Mouse (Mus musculus) right cerebral cortex, postnatal 25 days (tissue): ENCODE data around the gene Krtap31-2.

Source experiments
- DNase-seq: peaks from one replicate; pipeline ENCODE4 v3.0.0; 2022

Krtap31-2 gene

DNA sequence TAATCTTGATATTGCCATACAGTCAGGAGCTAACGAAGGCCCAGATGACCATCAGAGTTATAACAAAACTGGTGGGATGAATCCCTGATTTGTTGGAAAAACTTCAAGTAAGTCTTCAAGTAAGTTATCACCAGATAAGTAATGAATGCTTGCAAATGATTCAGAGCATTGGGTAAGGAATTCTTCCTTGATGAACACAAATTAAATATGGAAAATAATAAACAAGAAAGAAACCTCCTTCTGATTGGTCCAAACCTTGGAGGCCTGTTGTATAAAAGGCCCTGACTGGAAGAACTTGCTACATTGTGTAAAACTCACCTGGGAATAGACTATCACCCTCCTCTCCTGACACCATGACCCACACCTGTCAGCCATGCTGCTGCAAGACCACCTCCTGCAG, at the start of gene Krtap31-2:
TSS of gene Krtap31-2 (plus strand) at position 301 of the 400 bp plus-strand sequence.
- DNase-seq, result no peak

DNA sequence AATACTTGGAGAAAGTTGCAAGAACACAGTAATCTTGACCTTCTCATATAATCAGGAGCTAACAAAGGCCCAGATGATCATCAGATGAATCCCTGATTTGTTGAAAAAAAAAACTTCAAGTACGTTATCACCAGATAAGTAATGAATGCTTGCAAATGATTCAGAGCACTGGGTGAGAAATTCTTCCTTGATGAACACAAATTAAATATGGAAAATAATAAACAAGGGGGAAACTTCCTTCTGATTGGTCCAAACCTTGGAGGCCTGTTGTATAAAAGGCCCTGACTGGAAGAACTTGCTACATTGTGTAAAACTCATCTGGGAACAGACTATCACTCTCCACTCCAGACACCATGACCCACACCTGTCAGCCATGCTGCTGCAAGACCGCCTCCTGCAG, 28.5 kb upstream of the Krtap31-2 start, which contains the start of gene Krtap31-1:
TSS of gene Krtap31-1 (plus strand) at position 301 of the 400 bp plus-strand sequence.
- DNase-seq, result no peak

DNA sequence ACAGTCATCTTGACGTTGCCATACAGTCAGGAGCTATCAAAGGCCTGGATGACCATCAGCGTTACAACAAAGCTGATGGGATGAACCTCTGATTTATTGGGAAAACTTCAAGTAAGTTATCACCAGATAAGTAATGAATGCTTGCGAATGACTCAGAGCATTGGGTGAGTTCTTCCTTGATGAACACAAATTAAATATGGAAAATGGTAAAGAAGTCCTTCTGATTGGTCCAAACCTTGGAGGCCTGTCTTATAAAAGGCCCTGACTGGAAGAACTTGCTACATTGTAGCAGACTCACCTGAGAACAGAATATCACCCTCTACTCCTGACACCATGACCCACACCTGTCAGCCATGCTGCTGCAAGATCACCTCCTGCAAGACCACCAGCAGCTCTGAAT, 21.6 kb upstream of the Krtap31-2 start, which contains the start of gene Gm11565:
TSS of gene Gm11565 (plus strand) at position 301 of the 400 bp plus-strand sequence.
- DNase-seq, result no peak

DNA sequence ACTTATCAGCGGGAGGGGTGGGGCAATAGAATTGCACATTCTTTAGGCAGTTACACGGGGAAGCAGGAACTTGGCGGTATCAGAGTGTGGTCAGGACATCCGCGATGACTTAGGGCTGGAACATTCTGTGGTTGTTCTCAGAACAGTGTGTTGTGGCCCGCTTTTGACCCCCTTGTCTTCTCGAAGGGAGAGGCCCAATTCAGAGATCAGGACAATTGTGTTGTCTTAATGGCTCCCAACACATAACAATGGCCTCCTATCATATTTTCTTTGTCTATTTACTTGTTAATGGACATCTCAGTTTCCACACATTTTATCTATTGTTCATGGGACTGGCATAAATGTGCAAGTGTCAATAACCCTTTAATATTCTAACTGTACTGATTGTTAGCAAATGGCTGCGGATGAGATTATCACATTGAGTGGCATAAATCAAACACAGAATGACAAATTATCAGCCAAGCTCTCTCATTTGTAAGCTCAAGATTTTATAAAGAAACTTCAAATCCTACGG, 1.7 kb downstream of the Krtap31-2 start:
- no peak for DNase-seq

DNA sequence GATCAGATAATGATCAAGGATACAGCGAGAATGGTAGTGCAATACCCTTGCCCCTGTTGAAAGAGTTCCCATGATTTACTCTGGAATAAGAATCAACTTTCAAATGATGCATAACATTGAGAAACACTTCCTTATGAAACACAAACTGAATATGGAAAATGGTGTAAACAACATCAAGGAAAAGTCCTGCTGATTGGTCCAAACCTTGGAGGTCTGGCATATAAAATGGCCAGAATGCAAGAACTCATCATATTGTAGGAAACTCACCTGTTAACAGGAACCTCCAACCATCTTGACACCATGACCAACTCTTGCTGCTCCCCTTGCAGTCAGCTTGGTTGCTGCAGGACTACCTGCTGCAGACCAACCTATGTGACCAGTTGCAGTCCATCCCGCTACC, 12.1 kb downstream of the Krtap31-2 start, which contains the start of gene Krtap9-5:
TSS of gene Krtap9-5 (plus strand) at position 301 of the 400 bp plus-strand sequence.
- DNase-seq, result no peak

DNA sequence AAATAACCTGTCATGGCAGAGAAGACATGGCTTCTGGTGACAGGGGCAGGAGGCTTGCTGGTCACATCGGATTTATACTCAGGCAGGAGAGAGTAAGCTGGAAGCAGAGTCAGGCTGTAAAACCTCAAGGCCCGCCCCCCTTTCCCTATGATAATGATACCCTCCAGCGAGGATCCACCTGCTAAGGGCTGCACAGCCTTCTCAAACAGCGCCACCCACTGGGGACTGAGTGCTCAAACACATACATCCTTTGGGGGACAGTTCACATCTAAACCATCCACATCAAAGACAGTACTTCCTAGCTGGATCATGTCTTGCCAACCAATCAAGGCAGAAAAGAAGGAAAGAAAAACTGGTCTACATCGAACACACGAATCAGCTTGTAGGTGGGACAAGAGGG, 28.1 kb downstream of the Krtap31-2 start:
- DNase-seq, result no peak

DNA sequence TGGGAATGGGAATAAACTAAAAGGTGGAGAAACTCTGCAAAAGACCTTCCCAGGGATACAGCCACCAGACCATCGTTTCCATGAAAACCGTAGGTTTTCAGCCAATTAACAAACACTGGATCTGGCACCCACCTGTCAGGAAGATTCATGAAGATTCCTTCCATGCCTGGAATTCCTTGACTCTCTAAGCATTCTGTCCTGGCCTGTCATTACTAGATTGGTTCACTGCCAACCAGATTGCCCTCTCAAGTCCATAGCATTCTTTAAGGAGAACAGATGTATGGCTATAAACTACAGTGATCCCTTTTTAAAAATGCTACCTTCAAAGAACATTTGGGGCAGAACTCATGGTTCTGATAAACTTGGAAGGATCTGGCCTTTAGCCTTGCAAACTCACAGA, 29.9 kb downstream of the Krtap31-2 start:
- no peak for DNase-seq

DNA sequence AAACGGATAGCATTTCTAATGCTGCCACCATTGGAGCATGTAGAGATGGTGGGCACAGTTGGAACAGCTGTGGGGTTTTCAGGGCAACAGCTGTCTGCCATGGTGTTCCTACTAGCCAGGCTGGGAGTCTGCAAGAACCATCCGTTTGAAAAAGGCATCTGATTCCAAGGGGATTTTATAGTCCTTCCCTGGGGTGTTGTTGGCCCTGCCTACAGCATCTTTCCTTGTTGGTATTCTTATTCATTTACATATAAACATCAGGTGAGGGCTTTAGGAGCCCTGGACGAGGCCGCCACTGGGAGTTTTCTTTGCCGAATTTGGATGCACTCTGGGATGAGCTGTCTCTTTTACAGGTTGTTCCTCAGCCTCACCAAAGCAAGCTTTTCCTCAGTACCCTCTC, 42.9 kb downstream of the Krtap31-2 start, which contains the start of gene Krtap29-1:
TSS of gene Krtap29-1 (minus strand) at position 101 of the 400 bp plus-strand sequence.
- DNase-seq, result no peak

DNA sequence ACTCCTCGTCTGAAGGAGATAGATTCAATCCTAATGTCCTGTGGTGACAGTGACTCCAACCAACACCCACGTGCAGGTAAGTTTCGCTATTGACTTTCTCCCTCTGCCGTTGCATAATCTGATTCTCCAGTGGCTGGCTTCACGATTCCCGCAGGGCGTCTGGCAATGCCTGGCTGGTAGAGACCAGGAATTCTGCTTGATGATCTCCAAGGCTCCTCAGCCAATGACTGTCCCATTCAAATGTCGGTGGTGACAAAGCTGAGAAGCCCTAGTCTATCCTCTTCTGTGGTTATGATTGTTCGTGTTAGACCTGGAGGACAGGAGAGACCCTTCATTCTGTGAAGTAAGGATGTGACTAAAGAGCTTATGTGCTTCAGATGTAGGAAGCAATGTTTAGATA, 46.6 kb downstream of the Krtap31-2 start:
- no peak for DNase-seq

DNA sequence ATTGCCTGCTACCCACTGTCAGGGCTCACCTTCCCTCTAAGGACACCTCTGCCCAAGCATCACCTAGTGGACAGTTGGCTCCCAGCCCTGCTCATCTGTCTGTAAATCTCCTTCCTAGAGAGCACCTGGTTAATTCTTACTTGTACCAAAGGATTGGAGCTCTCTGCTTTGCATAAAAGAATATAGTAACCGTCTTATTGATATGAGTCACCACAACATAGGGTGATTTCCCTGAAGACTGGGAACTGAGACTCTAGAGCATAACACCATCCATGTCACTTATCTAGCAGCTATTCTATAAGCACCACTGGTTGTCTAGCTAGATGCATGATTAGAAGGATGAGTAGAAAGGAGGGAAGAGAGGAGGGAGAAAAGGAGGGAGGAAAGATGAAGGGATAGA, 47.4 kb downstream of the Krtap31-2 start:
- no peak for DNase-seq

DNA sequence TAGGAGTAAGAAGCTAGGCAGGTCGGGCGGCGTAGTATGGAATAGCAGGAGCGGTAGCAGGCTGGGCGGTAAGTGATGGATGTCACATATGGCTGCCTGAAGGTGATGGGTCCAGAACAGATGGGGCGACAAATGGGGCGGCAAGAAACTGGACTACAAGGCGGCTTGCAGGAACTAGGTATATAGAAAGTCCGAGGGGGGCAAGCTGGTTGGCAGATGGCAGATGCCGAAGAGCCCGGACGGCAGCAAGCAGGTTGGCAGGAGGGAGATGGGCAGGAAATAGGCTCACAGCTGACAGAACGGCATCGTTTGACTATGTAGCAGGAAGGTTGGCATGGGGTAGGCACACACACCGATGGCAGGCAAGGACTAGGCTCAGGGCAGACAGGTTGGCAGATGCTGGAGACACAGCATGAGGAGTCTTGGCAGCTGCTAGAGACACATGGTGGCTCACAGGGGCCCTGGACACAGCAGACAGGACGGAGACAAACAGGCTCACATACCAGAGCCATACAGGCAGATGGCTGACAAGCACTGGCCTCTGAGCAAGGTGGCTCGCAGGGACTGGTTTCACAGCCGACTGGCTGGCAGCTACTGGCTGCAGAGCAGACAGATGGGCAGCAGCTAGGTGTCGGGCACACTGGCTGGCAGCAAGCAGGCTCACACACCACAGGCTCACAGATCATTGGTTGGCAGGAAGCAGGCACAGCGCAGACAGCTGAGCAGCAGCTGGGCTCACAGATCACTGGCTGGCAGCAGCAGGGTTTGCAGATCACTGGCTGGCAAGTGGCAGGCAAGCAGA, 49.4 kb downstream of the Krtap31-2 start:
- DNase-seq, result peak; percentile 48

DNA sequence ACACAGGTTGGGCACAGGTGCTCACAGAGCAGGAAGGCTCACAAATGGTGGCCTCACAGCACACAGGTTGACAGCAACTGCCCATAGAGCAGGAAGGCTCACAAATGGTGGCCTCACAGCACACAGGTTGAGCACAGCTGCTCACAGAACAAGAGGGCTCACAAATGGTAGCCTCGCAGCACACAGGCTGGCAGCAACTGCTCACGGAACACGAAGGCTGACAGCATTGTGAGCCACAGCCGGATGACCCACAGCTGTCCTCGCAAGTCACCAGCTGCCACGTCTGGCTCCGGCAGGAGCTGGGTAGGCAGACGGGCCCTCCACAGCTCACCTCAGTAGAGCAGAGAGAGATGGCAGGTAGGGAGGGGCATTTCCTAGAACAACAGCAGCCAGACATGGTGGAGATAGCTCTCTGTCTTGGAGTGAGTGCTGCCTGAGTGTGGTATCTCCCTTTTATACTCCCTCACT, 50.1 kb downstream of the Krtap31-2 start, which contains the start of gene Krtap16-1:
TSS of gene Krtap16-1 (minus strand) at position 418 of the 468 bp plus-strand sequence.
- DNase-seq, result no peak
